Mouse (Mus musculus) CD8-positive naive resting alpha-beta T cell, adult 2 months (primary cell): ENCODE data around the gene C130032M10Rik.

Experiments used
- DNase-seq, 2 experiments: peaks; one replicate each; pipeline ENCODE4 v3.0.0; 2022; ENCODE audit warnings: low read depth in 2 of 2, low spot score in 2 of 2

C130032M10Rik gene

DNA sequence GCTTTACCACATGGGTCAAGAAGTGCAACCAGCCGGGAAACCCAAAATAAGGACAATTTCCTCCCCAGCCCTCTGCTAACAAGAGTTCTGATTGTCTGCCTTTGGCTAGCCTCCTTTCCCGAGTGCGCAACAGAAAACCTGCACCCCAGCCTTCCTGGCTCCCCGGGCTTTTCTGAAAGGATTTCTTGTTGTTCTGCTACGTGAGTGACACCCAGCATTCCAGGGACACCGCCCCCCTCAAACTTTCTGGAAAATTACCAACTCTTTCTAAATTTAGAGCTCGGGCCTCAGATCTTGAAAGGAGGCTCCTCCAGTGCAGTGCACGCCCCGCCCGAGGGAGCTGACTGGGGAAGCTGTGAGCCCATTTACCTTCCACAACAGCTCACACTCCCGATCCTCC lies at the start of gene C130032M10Rik:
Gene C130032M10Rik, plus strand, starts transcription at position 334 of the 400 bp plus-strand sequence.
- DNase-seq = no peak

- no peak for DNase-seq
Measured at GRCm38 (mm10) chr9:114466871-114467270, 48.6 kb upstream of the C130032M10Rik start.

DNA sequence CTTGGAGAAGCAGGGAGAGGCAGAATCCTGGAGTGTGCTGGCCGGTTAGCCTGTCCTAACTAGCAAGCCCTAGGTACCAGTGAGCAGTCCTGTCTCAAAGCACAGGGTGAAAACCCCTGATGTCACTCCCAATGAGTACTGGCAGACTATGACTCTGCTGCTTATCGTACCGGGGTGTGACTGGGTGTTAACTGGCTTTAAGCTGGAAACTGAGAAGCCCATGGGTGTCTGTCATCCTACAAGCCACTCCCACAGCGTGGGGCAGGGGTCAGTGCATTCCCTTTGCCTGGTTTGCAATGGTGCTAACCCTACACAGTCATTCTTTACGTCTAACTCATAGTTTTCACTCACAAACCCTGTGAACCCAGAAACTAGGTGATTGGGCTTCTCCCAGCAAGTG lies 47.3 kb upstream of the C130032M10Rik start:
- DNase-seq = no peak

DNA sequence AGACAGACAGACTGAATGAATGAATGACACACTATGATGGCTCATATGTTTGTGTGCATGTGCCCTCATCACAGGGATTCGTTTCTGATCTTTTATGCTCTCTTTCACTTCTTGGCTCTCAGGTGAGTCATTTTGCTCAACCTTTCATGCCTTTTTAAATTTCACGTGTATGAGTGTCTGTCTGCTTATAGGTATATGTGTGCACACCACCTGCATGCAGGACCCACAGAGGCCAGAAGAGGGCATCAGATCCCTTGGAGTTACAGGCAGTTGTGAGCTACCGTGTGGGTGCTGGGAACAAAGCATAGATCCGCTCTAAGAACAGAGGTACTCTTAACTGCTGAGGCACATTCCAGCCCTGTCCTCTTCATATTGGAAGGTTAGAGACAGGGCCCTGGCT lies 46.8 kb upstream of the C130032M10Rik start:
- no peak for DNase-seq

- no peak for DNase-seq
Measured at GRCm38 (mm10) chr9:114471892-114472291, 43.6 kb upstream of the C130032M10Rik start.

DNA sequence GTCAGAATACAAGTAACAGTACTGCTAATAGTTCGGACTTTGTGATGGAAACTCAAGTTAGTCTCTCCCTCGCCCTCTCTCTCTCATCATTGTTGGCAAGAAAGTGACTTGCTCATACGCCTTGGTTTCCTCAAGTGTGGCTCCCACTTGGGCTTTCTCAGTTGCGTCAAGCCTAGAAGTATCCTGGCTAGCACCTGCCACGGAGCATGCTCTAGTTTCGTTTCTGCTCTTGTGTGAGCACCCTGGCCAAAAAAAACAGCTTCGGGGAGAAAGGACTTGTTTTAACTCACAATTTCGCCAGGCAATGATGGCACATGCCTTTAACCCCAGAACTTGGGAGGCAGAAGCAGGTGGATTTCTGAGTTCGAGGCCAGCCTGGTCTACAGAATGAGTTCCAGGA lies 38.5 kb upstream of the C130032M10Rik start:
- no peak for DNase-seq

DNA sequence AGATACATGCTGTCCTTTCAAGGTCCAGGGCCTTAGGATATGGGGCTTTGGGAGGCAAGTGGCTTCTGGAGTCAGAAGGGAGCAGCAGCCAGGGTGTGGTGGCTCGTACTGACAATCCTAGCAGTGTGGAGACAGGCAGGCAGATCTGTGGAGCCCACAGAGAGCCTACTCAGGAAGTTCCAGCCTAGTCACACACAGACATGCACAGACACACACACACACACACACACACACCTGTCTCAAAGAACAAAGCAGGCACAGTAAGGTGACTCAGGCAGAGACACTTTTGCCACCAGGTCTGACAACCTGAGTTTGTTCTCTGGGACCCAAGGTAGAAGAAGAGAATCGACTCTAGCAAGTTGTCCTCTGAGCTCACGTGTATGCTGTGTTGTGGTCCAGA lies 34.6 kb upstream of the C130032M10Rik start:
- DNase-seq = no peak

DNA sequence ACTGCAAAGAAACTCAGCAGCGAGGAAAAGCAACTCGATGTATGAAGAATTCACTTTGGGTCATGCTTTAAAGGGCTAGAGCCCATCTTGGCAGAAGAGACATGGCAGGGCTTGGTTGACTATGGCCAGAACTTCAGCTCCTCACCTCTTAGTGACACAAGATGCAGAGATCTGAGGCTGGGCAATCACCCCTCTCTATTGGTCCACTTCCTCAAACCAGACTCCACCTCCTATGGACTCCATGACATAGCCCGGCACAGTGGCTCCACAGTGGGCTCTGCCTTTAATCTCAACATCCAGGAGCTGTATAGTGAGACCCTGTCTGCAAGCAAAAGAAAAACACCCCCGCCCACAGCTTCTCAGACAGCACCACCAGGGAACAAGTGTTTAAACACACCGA lies 30.7 kb upstream of the C130032M10Rik start:
- DNase-seq = no peak

DNA sequence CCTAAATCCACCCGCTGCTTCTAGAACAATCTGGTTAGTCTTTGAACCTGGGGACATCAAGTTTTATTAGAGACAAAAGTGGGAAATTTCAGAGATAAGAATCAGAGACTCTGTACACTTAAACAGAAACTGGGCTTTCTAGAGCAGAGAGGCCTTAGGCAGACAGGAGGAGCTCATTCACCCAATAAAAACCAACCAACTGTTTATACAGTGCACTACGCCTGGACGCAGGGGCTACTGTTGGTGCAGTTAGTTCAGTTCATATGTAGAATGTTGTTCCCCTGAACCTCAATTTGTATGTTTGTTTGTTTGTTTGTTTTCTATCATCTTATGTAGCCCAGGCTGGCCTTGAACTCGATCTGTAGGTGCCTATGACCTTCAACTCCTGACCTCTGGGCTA lies 28.7 kb upstream of the C130032M10Rik start:
- DNase-seq = no peak

DNA sequence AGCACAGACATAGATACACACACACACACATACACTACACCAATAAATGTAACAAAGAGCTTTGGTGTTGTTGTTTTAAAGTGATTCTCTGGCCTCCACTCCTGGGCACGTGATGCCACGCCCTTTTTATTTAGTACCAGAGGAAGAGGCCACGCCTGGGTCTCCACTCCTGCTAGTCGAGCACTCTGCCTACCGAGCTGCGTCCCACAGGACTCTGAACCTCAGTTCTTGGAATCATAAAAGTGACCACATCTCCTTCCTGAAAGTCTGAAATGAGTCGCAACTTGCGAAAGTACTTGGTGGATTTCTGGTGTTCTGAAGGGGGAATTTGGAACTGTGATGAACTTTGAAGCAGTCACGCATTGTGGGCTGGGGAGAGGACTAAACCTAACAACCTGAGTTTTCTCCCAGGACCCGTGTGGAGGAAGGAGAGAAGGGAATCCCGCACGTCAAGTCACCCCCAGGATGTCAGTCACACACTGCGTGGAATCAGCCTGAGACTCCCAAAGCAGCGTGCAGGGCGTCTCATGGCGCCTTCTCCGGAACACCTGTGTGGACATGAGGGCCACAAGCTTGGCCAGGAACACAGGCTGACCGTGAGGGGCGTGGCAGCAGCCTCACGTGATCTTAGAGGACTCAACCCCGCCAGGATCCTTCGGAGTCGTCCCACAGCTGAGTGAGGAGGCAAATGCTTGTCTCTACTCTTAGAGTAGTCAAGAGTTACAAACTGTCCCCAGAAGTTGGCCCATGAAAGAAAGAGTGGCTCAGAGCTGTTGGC lies 27.8 kb upstream of the C130032M10Rik start:
- no peak for DNase-seq

GRCm38 (mm10) chr9:114496469-114496868 lies 19.0 kb upstream of the C130032M10Rik start:
- peak; percentile 9 to 26 for DNase-seq

DNA sequence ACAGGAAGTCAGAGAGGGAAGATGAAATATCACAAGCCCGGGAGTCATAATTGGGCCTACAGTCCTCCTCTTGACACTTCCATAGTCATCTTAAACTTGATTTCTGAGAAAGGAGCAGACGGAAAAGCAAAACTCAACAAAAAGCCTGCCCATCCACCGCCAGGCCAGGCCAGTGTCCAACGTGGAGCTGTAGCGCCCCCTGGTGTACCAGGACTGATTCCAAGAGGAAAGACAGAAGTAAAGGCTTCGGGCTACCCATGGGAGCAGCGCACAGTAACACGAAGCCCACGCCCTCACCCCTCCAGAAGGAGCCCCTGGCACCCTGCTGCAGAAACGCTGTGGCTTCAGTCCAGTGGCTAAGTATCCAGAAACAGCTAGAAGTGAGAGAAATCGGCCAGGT lies 17.3 kb upstream of the C130032M10Rik start:
- peak; percentile 88 to 89 for DNase-seq

GRCm38 (mm10) chr9:114499783-114500515 lies 15.5 kb upstream of the C130032M10Rik start:
- DNase-seq = peak; percentile 31 to 52

GRCm38 (mm10) chr9:114501111-114501510 lies 14.4 kb upstream of the C130032M10Rik start:
- no peak for DNase-seq

DNA sequence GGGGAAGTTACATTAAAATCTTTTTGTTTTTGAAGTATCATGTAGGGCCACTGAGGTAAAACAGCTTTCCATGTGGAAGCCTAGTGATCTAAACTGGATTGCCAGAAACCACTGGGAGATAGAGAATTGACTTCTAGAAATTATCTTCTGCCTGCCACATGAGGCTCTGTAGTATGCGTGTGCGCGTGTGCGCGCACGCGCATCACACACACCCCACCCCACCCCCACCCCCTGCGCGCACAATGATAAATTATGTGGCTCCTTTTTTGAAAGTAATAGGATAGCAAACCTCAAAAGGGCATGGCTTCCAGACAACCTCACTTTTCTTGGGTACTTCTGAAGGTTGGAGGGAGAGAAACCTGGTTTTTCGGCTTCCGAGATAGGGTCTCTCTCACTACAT lies 13.6 kb upstream of the C130032M10Rik start:
- no peak for DNase-seq

DNA sequence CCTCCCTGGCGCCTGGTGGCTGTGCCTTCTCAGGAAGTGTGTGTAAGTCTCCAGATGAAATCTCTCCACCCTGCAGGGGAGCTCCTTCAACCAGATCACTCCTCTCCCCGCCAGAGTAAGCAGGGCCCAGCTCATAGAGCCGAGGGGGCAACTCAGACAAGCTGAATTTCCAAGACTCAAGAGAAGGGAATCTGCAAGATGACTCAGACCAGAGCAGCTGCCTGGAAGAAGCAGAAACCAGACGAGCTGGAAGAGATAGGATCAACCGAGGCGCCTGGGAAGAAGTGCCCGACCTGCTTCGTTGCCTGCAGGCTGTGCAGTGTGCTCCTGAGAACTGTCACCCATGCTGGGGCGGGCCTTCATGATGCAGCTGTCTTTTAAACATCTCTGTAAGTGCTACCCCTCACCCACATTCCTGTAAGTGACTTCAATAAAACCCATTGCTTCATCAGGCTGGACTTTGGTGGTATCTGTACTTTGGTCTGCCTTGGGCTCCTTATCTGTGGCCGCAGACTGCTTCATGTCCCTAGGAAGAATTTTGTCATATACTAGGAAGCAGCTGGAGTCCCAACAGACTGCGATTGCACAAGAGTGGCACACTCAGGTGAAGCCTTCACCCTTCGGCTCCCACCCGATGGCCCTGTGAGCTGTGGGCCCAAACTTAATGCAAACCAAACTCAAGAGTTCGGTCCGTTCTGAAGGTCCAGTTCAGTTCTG lies 12.6 kb upstream of the C130032M10Rik start:
- DNase-seq = no peak

GRCm38 (mm10) chr9:114504816-114505215 lies 10.7 kb upstream of the C130032M10Rik start, which contains the start of gene Ccr4:
TSS of gene Ccr4 (minus strand) at chr9:114504916.
- DNase-seq = no peak

DNA sequence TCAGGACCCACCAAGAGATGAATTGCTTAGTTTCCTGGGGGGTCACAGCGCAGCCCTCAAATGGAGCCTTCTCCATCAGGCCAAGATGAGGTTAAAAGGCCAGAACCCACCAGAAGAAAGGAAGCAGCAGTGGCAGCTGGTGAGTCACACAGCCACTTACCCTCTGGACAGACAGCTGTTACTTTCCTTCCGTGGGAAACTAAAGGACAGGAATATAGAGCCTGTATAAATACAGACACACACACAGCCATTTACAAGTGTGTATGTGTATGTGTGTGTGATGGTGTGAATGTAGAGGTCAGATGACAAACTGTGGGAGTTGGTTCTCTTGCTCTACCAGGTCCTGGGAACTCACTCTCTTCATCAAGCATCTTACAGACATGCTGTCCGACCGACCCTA lies 8.9 kb upstream of the C130032M10Rik start:
- no peak for DNase-seq

DNA sequence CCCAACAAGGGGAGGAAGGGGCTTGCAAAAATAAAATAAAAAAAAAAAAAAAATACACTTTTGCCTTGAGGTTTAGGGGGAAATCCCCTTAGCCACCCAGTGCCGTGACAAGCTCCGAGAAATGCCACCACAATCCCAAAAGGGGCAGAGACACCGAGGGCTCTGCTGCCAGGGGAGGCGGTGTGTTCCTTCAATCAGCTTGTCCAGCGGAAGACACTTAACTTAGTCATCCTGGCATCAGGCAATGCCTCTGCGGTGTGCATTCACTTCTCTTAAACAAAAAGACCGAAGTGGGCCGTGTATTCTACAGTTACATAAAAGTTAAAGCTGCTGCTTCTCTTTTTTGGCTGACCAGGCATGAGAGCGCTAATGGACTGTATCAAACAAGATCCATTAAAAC lies 8.1 kb upstream of the C130032M10Rik start:
- DNase-seq = peak in 1 of 2 experiments; percentile 12

- peak; percentile 24 to 45 for DNase-seq
Measured at GRCm38 (mm10) chr9:114509785-114510184, 5.7 kb upstream of the C130032M10Rik start.

DNA sequence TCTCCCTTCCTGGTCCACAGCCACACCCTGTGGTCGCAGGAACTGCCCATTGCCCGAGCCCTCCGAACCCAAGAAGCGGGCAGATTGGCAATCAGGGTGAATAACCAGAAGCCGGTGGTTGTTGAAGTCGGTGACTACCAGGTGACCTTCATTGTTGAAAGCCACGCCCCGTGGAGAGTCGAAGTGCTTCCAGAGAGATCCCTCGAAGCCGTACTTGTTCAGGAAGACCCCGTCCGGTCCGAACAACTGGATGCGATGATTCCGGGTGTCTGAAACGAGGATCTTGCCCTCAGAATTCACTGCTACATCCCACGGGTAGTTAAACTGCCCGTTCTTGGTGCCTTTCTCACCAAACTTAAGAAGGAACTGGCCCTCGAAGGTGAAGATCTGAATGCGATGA lies 2.7 kb upstream of the C130032M10Rik start:
- no peak for DNase-seq
